Mouse (Mus musculus) spleen, embryonic (tissue): ENCODE data around the gene Otop3.
"Not testable (repeated sequence)": the region's sequence is repeated elsewhere in the genome, so short reads cannot be mapped to it uniquely, and the experiment has no call there.

Experiments used
- CTCF ChIA-PET: fragments of 350-600 bp; sonication (Branson Sonifier 250); formaldehyde crosslinking; loops from one replicate; lab custom pipeline; 2022; lab: Charles Lee

Otop3 gene

DNA sequence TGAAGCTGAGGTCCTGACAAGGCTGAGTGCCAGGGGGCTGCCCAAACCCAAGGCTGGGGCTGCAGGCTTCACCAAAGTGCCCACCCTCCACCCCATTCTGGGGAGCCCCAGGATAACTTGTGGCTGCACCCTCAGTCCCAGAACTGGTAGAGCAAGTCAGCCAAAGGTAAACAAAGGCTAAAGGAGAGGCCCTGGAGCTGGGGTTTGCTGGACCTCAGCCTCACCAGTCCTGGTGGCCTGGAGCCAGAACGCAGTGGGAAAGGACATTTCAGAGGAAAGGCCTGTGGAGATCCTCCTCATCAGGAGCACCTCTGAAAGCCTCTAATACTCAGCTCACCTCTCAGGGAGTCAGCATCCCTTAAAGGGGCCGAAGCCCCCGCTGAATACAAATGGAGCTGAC is 29.6 kb downstream of the Otop3 start:
- CTCF ChIA-PET = no interaction called here

DNA sequence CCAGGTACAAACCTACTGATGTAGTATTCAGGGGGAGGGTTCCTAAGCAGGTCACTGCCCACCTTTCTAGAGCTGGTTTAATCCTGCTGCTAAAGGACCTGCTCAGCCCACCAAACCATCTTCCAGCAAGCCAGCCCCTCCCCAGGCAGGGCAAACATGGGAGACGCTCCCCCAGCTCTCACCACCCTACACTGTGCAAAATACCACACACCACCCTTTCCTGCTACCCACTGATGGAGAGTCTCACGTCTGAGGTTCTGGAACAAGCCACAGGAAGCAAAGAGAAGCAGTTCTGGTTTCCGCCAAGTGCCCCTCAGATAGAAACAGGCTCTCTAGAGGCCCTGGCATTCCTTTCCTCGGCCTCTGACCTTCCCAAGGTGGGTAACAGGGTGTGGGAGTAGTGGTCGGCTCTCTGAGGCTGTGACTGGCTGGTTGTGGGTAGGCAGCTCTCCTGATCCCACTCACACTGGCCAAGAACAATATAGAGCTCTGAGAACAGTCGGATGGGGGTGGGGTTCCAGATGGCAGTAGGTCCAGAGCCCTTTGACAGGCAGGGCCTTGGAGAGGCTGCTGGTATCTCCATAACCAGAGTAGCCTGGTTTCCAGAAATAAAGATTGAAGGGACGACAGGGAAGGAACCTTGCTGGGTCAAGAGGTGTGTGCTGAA is 31.6 kb downstream of the Otop3 start:
- CTCF ChIA-PET = interaction anchor here (0.6 to 1.1 kb wide), 2 partner anchors 8 to 13 kb away, joined by 3 to 4 read pairs; no protein-coding TSS in a partner anchor

DNA sequence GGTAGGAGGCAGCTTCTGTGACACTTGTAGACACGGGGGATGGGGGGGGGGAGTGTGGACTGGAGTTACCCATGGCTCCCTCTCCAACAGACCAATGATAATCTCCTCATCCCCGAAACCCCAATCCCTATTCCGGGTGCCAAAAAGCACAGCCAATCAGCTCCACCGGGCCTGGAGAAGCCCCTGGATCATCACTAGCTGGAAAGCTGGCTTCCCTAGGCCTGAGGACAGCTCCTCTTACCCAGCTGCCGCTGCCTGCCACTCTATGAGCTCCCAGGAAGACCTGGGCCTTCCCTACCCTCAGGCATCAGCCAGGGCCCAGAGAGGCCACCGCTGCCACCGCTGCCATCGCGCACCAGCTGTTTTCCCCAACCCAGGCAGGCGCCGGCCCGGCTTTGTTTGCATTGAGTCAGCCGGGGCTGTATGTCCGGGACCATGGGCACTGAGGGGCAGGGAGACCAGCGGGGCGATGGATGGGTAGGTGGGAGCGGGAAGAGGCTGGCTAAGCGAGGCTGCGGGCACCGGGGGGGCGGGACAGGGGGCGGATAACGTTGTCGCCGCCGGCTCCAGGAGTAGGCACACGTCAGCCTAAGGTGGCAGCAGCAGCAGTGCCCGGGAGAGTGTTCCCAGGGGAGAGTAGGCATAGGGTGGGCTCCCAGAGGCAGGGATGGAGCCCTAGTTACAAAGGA is 32.3 kb downstream of the Otop3 start:
- CTCF ChIA-PET = interaction anchor here (0.6 to 1.1 kb wide), 3 partner anchors 9 to 648 kb away, joined by 3 to 4 read pairs (median 3); no protein-coding TSS in a partner anchor

DNA sequence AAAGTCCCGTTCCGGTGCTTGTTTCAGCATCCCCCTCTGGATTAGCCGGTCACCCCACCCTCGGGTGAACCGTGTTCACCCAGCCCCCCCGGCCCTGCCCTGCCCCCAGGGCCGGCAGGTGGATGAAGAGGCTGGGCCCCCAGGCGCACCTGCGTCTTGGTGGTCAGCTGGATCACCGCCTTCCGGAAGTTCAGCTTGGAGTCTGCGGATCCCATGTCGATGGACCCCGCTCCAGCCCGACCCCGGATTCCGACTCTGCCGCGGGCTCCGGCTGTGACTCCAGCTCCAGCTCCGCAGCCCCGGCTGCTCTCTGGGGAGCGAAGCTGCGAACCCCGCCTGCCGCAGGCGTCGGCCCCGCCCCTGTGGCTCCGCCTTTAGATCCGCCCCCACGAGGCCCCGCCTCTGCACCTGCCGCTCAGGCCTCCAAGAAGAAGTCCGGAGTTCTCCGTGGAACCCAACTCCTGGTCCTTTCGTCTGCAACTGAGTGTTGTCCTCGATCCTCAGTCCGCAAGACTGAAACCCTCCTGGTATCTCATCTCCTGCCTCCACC is 32.9 kb downstream of the Otop3 start, which contains the start of gene Hid1:
Hid1 (minus strand) TSS at position 362 of the 550 bp plus-strand sequence.
- CTCF ChIA-PET = interaction anchor here (0.7 kb wide), 1 partner anchor 237 kb away, joined by 16 read pairs; no protein-coding TSS in a partner anchor

DNA sequence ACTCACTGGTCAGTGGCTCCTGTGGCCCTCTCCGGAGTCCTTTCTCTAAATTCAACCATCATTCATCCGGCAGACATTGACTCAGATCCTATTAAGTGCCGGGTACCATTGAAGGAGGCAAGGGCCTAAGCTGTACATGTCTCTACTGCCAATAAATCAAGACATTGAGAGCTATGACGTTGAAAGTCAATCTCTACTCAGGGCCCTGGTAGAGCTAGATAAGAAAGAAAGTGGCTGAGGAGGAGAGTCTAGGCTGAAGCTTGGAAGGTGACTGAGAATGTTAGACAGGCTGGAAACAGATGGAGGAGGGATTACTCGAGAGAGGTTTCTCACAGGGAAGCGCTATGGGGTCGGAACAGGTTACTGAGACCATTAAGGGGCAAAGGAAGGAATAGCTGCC is 35.8 kb downstream of the Otop3 start:
- CTCF ChIA-PET = no interaction called here

DNA sequence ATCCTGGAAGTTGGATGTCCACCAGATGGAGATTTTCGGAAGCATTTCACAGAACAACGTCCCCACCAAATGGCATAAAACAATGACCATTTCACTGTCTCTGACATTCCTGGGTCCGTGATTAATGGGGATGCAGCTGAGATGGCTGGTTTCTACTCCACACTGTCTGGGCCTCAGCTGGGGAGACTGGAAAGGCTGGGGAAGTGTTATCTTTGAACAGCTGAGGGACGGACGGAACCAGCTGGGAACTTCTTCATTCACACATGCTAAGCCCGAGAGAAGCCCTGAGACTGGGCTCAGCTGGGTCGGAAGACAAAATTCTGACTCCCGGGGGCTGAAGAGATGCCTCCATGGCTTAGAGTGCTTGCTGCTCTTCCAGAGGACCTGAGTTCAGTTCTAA is 36.8 kb downstream of the Otop3 start:
- CTCF ChIA-PET = no interaction called here

DNA sequence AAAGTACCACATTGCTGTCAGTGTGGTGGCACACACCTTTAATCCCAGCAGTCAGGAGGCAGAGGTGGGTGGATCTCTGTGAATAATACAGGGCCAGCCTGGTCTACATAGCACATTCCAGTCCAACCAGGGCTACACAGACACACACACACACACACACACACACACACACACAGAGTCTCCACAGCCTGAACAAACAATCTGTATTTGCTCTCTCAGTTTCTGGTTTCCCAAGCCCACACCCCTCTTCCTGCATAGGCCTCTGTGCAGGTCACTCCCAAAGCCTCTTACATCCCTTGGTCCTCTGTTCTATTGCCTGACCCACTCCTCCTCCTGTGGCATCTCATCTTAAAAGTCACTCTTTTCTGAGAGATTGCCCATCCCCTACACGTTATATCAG is 37.5 kb downstream of the Otop3 start:
- CTCF ChIA-PET = no interaction called here

DNA sequence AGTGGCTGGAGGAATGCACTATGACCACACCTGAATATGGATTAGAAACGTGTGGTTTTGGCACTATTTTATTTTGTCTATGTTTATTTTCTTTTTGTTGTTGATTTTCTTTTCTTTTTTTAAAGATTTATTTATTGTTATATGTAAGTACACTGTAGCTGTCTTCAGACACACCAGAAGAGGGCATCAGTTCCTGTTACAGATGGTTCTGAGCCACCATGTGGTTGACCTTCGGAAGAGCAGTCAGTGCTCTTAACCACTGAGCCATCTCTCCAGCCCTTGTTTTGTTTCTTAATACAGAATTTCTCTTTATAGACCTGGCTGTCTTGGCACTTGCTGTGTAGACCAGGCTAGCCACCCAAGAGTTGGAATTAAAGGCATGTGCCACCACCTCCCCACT is 38.2 kb downstream of the Otop3 start:
- CTCF ChIA-PET = no interaction called here

DNA sequence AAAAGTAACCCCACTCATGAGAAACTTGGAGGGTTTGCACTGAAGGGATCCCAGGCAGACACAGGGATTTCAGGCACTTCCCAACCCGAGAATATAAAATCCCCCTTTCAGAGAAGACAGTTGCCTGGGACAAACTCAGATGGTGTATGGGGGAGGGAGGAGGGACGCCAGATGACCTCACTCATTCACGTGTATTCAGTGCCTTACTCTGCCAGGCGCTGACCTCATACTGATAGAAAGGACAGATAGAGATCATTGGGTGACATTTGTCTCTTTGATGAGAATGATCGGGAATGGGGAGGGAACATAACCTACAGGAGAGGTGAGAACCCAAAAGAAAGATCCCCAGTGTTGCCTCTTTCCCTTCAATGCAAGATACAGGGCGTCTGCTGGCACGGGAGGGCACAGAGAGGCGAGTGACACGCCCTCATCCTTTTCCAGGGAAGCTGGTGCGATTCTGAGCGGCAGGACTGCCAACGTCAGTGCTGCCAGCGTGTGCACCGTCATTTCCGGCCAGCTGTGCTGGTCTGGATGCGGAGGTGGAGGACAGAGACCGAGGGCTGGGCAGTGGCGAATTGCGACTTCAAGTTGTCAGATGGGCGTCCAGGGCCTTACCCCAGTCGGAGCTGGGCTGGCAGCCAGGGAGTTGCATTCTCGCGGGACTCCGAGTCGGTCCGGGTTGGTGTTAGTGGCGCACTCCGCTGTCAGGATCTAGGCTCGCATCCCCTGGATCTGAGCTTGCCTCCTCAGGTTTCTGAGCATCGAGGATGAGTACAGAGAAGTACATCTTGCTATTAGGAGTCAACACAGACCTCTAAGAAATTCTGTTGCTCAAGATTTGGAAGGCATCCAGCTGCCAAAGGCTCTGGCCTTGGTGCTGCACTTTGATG is 39.5 kb downstream of the Otop3 start:
- CTCF ChIA-PET = no interaction called here

DNA sequence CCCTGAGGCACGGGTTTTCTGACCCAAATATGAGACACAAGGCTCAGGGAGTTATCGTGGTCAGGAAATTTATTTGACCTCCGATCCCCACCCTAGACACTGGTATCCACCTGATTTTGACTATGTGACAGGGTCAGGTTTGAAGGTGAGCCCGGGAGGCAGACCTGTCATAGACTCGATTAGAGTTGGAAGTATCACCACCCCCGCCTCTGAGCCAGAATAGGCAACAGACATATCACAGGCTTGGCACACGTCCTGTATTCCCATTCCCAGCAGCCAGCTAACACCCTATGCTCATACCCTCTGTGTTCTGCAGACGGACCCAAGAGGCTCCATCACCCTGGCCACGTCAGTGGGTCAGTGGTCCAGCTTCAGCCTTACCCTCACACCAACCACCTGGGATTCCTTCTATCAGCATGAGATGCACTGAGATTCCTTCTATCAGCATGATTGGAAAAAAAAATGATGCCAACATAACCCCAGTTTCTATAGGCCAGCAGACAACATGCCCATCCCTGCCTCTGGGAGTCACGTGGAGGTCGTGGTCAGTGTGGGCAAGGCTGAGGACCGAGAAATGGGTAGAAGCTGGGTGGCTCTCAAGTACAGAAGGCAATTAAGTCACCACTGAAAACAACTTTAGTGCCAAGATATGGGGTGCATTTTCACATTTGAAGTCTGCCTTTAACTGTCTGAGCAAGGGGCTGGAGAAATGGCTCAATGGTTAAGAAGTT is 40.3 kb downstream of the Otop3 start:
- CTCF ChIA-PET = no interaction called here

DNA sequence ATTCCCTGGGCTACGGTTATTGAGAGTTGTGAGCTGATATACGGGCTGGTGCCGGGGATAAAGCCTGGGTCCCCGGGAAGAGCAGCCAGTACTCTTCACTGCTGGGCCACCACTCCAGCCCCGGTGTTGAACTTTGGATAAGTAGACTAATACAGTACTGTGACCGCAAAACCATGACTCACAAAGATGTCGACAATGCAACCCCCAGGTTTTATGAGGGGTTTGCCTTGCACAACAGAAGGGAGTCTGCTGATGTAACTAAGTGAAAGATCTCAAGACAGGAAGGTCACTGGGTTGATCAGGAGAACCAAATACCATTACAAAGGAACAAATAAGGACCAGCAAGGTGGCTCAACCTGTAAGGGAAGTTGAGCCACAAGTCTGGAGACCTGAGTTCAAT is 42.2 kb downstream of the Otop3 start:
- CTCF ChIA-PET = no interaction called here

DNA sequence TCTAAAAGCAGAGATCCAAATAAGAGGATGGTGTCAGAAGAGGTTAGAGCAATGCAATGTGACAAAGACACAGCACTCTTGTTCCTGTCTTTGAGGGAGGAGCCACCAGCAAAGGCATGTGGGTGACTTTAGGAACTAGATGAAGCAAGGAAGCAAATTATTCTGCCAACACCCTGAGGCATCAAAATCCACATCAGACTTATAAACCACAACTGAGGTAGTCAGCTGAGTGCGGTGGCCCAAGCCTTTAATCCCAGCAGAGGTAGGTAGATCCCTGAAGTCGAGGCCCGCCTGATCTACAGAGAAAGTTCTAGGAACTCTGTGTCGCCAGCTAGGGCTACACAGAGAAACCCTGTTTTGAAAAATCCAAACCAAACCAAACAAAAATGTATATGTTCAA is 42.7 kb downstream of the Otop3 start:
- CTCF ChIA-PET = no interaction called here

DNA sequence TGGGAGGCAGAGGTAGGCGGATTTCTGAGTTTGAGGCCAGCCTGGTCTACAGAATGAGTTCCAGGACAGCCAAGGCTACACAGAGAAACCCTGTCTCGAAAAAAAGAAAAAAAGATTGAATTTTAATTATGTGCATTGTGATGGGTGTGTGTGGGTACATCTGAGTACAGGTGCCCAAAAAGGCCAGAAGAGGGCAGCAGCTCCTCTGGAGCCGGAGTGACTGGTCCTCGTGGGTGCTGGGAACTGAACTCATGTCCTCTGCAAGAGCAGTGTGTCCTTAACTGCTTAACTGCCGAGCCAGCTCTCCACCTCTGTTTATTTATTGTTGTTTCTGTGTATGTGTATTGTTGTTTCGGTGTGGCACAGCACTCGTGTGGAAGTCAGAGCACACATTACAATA is 43.3 kb downstream of the Otop3 start:
- CTCF ChIA-PET = interaction anchor here (0.8 kb wide), 1 partner anchor 24 kb away, joined by 3 read pairs; no protein-coding TSS in a partner anchor

DNA sequence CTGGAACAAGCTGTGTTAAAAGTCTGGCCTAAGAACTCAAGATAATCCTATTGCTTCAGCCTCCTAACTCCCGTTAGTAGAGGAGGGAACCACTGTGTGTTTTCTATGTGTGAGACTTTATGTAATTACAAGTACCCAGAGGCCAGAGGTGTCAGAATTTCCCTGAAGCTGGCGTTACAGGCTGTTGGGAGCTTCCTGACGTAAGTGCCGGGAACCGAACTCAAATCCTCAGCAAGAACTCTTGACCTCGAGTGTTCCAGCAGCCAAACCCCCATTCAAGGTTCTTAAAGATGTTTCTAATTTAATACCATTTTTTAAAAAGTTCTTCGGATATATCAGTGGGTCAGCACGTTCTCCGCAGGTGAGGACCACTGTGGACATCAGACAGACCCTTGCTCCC is 46.7 kb downstream of the Otop3 start:
- CTCF ChIA-PET = interaction anchor here (0.6 kb wide), 1 partner anchor 23 kb away, joined by 4 read pairs; no protein-coding TSS in a partner anchor

DNA sequence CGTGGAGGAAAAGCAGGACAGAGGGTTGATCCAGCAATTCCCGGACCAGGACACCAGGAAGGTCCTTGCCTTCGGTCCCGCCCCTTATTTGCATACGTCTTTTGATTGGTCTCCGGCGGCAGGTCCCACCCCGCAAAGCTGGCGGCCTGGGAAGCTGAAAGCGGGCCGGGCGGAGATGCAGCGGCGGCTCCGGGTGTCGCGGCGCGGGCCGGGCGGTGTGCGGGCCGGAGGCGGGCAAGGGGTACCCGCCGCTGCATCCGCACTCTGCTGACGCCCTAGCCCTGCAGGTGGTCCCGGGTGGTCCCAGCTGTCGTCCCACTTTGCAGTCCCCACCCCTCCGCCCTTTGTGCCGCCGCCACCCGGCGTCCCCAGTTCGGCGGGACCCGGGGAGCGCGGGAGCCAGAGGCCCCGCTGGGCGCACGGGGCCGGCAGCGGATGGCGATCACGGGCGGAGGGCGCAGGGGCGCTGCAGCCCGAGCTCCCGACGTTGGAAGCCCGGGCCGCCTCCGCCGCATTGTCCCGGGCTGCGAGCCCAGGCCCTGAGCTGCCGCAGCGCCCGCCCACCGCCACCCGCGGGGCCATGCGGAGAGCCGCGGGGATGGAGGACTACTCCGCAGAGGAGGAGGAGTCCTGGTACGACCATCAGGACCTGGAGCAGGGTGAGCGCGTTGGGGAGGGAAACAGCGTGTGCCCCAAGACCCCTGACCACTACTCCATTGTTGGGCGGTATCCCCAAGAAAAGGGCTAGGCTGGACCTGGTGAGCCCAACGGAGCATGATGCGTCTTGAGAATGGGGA is 47.4 kb downstream of the Otop3 start, which contains the start of gene Cdr2l:
Cdr2l (plus strand) TSS at position 174 of the 797 bp plus-strand sequence.
- CTCF ChIA-PET = interaction anchor here (0.6 kb wide), 1 partner anchor 23 kb away, joined by 4 read pairs; no protein-coding TSS in a partner anchor

DNA sequence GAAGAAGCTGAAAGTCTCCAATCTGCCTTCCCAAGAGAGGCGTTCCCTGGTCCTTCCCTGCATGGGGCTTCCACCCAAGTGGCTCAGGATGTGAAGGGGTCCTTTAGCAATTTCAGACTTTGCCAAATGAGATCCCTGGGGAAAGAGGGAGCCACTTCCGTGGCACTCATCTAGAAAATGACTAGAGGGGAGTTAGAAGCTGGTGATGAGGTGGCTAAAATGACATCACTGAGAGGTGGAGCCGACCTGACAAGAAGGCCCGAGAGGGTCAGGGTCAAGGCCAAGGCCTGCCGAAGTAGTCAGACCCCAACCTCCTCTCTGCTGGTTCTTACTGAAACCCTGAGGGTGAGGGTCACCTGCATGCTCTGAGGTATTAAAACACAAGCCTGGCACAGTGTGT is 48.4 kb downstream of the Otop3 start:
- CTCF ChIA-PET = no interaction called here

DNA sequence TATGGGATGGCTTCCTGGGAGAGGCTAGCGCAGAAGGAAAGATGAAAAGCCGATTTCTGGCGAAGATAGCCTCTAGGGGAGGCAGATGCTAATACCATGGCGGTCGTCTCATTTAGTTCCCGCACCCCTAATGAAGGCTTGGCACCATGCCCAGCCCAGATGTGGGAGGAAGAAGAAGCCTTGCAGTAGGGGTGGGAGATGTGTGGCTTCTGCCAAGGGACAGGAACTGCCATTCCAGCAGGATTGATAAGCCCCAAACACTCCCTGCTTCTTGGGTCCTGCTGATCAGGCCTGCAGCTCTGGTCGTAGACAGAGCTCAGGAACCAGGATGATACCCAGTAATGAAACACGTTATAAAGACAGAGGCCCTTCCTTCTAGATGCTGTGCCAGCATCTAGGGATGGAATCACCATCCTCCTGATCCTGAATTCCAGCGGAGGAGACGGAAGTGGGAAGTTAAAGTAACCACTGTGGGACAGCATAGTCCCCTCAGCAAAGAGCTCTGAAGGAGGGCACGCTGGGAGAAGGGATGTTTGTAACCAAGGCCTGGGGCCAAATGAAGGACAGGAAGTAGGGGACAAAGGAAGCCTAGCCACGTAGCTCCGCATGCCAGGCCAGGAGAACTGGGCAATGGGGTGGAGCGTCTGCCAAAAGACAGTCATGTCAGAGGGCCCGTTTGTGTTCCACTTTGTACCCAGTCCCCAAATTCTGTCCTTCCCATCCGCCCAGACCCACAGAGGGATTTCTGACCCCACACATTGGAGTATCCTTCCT is 49.4 kb downstream of the Otop3 start:
- CTCF ChIA-PET = no interaction called here

DNA sequence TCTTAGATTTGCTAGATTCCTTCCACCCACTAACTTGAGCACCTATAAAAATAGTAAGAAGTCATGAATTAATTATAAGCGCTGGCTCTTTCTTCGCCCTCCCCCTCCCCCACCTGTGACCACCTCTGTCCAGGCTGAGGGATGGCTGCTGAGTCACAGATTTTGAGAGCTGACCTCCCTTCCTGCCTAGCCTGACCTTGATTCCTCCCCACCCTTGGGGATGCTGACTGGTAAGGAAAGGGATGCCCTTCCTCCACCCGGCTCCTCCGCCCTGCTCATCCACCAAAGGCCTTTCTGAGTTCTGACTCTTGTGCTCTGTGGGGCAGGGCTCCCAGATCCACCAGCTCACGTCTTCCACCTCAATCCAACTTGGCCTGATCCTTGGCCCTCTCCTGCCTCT is 50.1 kb downstream of the Otop3 start:
- CTCF ChIA-PET = no interaction called here

DNA sequence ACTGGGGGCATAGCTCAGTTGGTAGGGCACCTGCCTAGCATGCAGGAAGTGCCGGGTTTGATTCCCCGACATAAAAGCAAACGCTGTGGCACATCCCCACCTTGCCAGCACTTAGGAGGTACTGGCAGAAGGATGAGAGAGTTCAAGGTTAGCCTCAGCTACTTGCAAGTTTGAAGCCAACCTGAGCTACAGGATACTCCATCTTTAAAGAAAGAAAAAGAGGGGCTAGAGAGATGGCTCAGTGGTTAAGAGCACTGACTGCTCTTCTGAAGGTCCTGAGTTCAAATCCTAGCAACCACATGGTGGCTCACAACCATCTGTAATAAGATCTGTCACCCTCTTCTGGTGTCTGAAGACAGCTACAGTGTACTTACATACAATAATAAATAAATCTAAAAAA is 52.3 kb downstream of the Otop3 start:
- CTCF ChIA-PET = not testable (repeated sequence)
